Mouse (Mus musculus): ENCODE measurements at regions not wholly inside any gene's neighbourhood (a gene's known extent, or its start where the extent isn't known, plus 50 kb on each side); places are given as distances from the start of the nearest gene placed in this dataset.

DNA sequence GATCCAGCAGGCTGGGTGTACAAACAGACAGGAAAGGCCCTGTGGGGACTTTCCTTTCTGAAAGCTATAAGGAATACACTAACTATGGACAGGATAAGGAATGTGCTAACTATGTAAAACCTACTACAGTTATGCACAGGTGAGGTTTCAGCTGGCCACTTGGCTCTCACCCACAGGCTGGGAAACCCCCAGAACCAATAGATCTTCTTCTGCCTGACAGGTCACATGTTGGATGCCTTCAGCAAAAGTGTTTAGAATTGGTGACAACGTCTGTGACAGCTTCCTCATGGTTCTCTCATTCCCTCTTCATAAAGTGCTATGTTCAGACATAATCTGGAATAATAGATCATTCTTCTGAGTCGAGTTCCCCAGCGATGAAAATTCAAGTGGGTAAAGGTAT is 356.0 kb downstream of the Adgrl2 start:
- TF ChIP-seq CTCF (IDR thresholded peaks at IDR 0.05; ENCODE audit: extremely low read depth, insufficient read depth, low read length), result no peak
- no peak for TF ChIP-seq POLR2A (IDR thresholded peaks at IDR 0.05; ENCODE audit: extremely low read depth, insufficient read depth, low read length)
